In the genomic region with DNA sequence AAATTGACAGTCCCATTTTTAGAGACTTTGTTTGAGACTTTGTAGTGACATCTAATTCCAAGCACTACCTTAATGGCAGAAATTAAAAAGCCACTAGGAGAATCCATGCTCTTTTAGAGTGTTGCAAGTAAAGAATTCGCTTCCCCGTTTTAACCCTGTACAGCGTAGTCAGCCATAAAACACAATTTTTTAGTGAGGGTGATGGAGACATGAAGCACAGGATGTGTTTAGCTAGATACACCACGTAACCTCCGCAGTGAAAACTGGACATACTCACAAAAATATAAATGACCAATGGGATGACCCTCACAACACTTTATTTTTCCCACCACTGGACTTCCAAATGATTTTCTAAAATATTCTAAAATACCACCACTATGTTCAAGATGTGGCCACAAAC, we compare ENCODE assay signal across 17 mouse cellular contexts. TPM values are rescaled to one million over a fixed set of nuclear protein-coding genes. Genes with fewer than 3 reads are reported as not detected.
"Had no signal": no experiment of that assay in that cellular context is flagged by ENCODE, and none has a peak within 500 bp of the region (broad histone marks: within the 10 kb centered on the region; RNA-seq: fewer than 3 reads in every experiment).

No protein-coding gene starts in this region.

- H3K4me2 ChIP-seq: neural tube, embryonic 13.5 days; neural tube, embryonic 15.5 days; stomach, embryonic 15.5 days had no signal

- H3K36me3 ChIP-seq: neural tube, embryonic 13.5 days; neural tube, embryonic 15.5 days; stomach, embryonic 15.5 days had no signal

- H3K27me3 ChIP-seq: neural tube, embryonic 13.5 days; neural tube, embryonic 15.5 days; stomach, embryonic 15.5 days had no signal

- DNase-seq: retina, postnatal 1 day; right cerebral cortex, adult 18-20 months; right cerebral cortex, postnatal 14 days; right cerebral cortex, postnatal 25 days; right cerebral cortex, postnatal 4 days; spleen, adult 18-20 months; thymus, adult 18-20 months; thymus, adult 2 months; thymus, postnatal 14 days; thymus, postnatal 25 days; thymus, postnatal 36 days; thymus, postnatal 4 days had no signal

- H3K4me1 ChIP-seq: neural tube, embryonic 13.5 days; neural tube, embryonic 15.5 days; stomach, embryonic 15.5 days had no signal

- H3K9me3 ChIP-seq: neural tube, embryonic 13.5 days; neural tube, embryonic 15.5 days; stomach, embryonic 15.5 days had no signal

- H3K4me3 ChIP-seq: neural tube, embryonic 13.5 days; neural tube, embryonic 15.5 days; stomach, embryonic 15.5 days had no signal

- H3K9ac ChIP-seq: neural tube, embryonic 13.5 days; neural tube, embryonic 15.5 days; stomach, embryonic 15.5 days had no signal

- H3K27ac ChIP-seq: neural tube, embryonic 13.5 days; neural tube, embryonic 15.5 days; stomach, embryonic 15.5 days; stomach, postnatal 0 days had no signal

RNA-seq across cellular contexts. Expression of a gene that starts 1.6 kb away (rescaled TPM):
- polyA plus RNA-seq: neural tube, embryonic 13.5 days; stomach, embryonic 14.5 days; stomach, postnatal 0 days had no signal
